Mouse (Mus musculus) erythroblast, embryonic 14.5 days (primary cell): ENCODE results near the gene Sgms2.

Source experiments
- GATA1 ChIP-seq: IDR thresholded peaks from 2 replicates; pipeline ENCODE4 v1.6.1; 2012; ENCODE audit warnings: low read length, inconsistent platforms, mixed read lengths
- TAL1 ChIP-seq: IDR thresholded peaks from 3 replicates; pipeline ENCODE4 v1.6.1; 2012; ENCODE audit warnings: low read length, inconsistent platforms, mixed read lengths

- TF ChIP-seq GATA1: no peak
- no peak for TF ChIP-seq TAL1
Observed at GRCm38 (mm10) chr3:131481976-131482712, 9.1 kb downstream of the Sgms2 start.
